Comparison of ENCODE assay signal across 19 mouse cellular contexts in genomic region chr15:94489433-94489832, GRCm38 (mm10). TPM values are rescaled to one million over a fixed set of nuclear protein-coding genes. Genes with fewer than 3 reads are reported as not detected.
"Had no signal": no experiment of that assay in that cellular context is flagged by ENCODE, and none has a peak within 500 bp of the region (broad histone marks: within the 10 kb centered on the region; RNA-seq: fewer than 3 reads in every experiment).

No protein-coding gene starts in this region.

- H3K9me3 ChIP-seq: neural tube, embryonic 13.5 days; neural tube, embryonic 15.5 days; stomach, embryonic 15.5 days had no signal

- H3K9ac ChIP-seq: neural tube, embryonic 12.5 days; neural tube, embryonic 13.5 days; neural tube, embryonic 15.5 days; stomach, embryonic 15.5 days had no signal

- H3K27me3 ChIP-seq: neural tube, embryonic 12.5 days; neural tube, embryonic 13.5 days; neural tube, embryonic 15.5 days; stomach, embryonic 15.5 days had no signal

- H3K4me3 ChIP-seq: neural tube, embryonic 12.5 days; neural tube, embryonic 13.5 days; neural tube, embryonic 15.5 days; stomach, embryonic 15.5 days had no signal

- H3K36me3 ChIP-seq: neural tube, embryonic 12.5 days; neural tube, embryonic 13.5 days; neural tube, embryonic 15.5 days; stomach, embryonic 15.5 days had no signal

- H3K4me1 ChIP-seq: neural tube, embryonic 12.5 days; neural tube, embryonic 13.5 days; neural tube, embryonic 15.5 days; stomach, embryonic 15.5 days had no signal

- DNase-seq: retina, postnatal 1 day; right cerebral cortex, adult 18-20 months; right cerebral cortex, postnatal 14 days; right cerebral cortex, postnatal 25 days; right cerebral cortex, postnatal 4 days; spleen, adult 18-20 months; thymus, adult 18-20 months; thymus, adult 2 months; thymus, postnatal 14 days; thymus, postnatal 25 days; thymus, postnatal 36 days; thymus, postnatal 4 days had no signal

- H3K27ac ChIP-seq: neural tube, embryonic 12.5 days; neural tube, embryonic 13.5 days; neural tube, embryonic 15.5 days; stomach, embryonic 15.5 days; stomach, postnatal 0 days had no signal

RNA-seq across cellular contexts. Expression of gene Adamts20, which starts 24.2 kb away (rescaled TPM):
- total RNA-seq: neutrophil, adult 5-6 weeks had no signal
- polyA plus RNA-seq: small intestine, adult 2 months had no signal
